Mouse (Mus musculus): Measurements from ENCODE around the gene Rmnd1. TPM values are rescaled to one million over a fixed set of nuclear protein-coding genes. Genes with fewer than 3 reads are reported as not detected.

Gene Rmnd1
- polyA plus RNA-seq, 2 experiments, result 19.3 to 19.8 TPM

GRCm38 (mm10) chr10:4473591-4473993 lies 41.4 kb upstream of the Rmnd1 start:
- Histone ChIP-seq H3K9me3 (ENCODE audit: control insufficient read depth, low read length) (no peaks in the 10 kb centered on the region), H3K27ac (no peak overlapping the region), H3K36me3 (replicated peaks; ENCODE audit: control insufficient read depth, insufficient read depth, low read depth) (no peaks in the 10 kb centered on the region), H3K4me2 (ENCODE audit: low read depth) (no peak overlapping the region), H3K4me3 (ENCODE audit: insufficient read depth in 1 of 2, low read depth in 2 of 2, low read length in 2 of 2) (no peak overlapping the region), H3K9ac (replicated peaks) (no peak overlapping the region), H3K4me1 (replicated peaks; ENCODE audit: control insufficient read depth in 2 of 2, insufficient read depth in 2 of 2, low read length in 1 of 2) (no peaks in the 10 kb centered on the region), H3K27me3 (ENCODE audit: control insufficient read depth, insufficient read depth, low read length) (no peaks in the 10 kb centered on the region)
- no peak for TF ChIP-seq EP300 (IDR thresholded peaks at IDR 0.05; ENCODE audit: low read depth)
- no peak for TF ChIP-seq CTCF (IDR thresholded peaks at IDR 0.05; ENCODE audit: low read depth)
- no peak for ATAC-seq (ENCODE audit: insufficient read depth)
- no peak for DNase-seq (ENCODE audit: low read depth in 3 of 3, low spot score in 3 of 3)
- 83% methylated on average over 11 of the region's 11 CpGs for WGBS (ENCODE audit: insufficient replicate concordance)

- 64% methylated on average over 3 of the region's 3 CpGs for WGBS (ENCODE audit: insufficient replicate concordance)
- DNase-seq (ENCODE audit: low read depth in 3 of 3, low spot score in 3 of 3) (no peak), ATAC-seq (ENCODE audit: insufficient read depth) (no peak)
- H3K4me1 ChIP-seq (replicated peaks; ENCODE audit: control insufficient read depth in 2 of 2, insufficient read depth in 2 of 2, low read length in 1 of 2), result no peaks in the 10 kb centered on the region
- no peaks in the 10 kb centered on the region for H3K9me3 ChIP-seq (ENCODE audit: control insufficient read depth, low read length)
- no peak overlapping the region for H3K27ac ChIP-seq
- H3K27me3 ChIP-seq (ENCODE audit: control insufficient read depth, insufficient read depth, low read length), result no peaks in the 10 kb centered on the region
- no peak for TF ChIP-seq CTCF (IDR thresholded peaks at IDR 0.05; ENCODE audit: low read depth)
- no peak for TF ChIP-seq EP300 (IDR thresholded peaks at IDR 0.05; ENCODE audit: low read depth)
- H3K36me3 ChIP-seq (replicated peaks; ENCODE audit: control insufficient read depth, insufficient read depth, low read depth), result no peaks in the 10 kb centered on the region
- no peak overlapping the region for H3K4me2 ChIP-seq (ENCODE audit: low read depth)
- no peak overlapping the region for H3K4me3 ChIP-seq (ENCODE audit: insufficient read depth in 1 of 2, low read depth in 2 of 2, low read length in 2 of 2)
- no peak overlapping the region for H3K9ac ChIP-seq (replicated peaks)
Measured at GRCm38 (mm10) chr10:4469406-4469805, 37.2 kb upstream of the Rmnd1 start.

- H3K4me2 ChIP-seq (ENCODE audit: low read depth), result no peak overlapping the region
- no peaks in the 10 kb centered on the region for H3K4me1 ChIP-seq (replicated peaks; ENCODE audit: control insufficient read depth in 2 of 2, insufficient read depth in 2 of 2, low read length in 1 of 2)
- TF ChIP-seq CTCF (IDR thresholded peaks at IDR 0.05; ENCODE audit: low read depth) (no peak), EP300 (IDR thresholded peaks at IDR 0.05; ENCODE audit: low read depth) (no peak)
- no peaks in the 10 kb centered on the region for H3K9me3 ChIP-seq (ENCODE audit: control insufficient read depth, low read length)
- H3K27me3 ChIP-seq (ENCODE audit: control insufficient read depth, insufficient read depth, low read length), result no peaks in the 10 kb centered on the region
- no peak overlapping the region for H3K4me3 ChIP-seq (ENCODE audit: insufficient read depth in 1 of 2, low read depth in 2 of 2, low read length in 2 of 2)
- WGBS (ENCODE audit: insufficient replicate concordance), result 58% methylated on average over 7 of the region's 7 CpGs
- no peak overlapping the region for H3K9ac ChIP-seq (replicated peaks)
- H3K27ac ChIP-seq, result no peak overlapping the region
- DNase-seq (ENCODE audit: low read depth in 3 of 3, low spot score in 3 of 3), result no peak
- no peaks in the 10 kb centered on the region for H3K36me3 ChIP-seq (replicated peaks; ENCODE audit: control insufficient read depth, insufficient read depth, low read depth)
- ATAC-seq (ENCODE audit: insufficient read depth), result no peak
Measured at GRCm38 (mm10) chr10:4465799-4466198, 33.6 kb upstream of the Rmnd1 start.

- no peak for TF ChIP-seq CTCF (IDR thresholded peaks at IDR 0.05; ENCODE audit: low read depth)
- no peak for TF ChIP-seq EP300 (IDR thresholded peaks at IDR 0.05; ENCODE audit: low read depth)
- no peak overlapping the region for H3K27ac ChIP-seq
- no peak overlapping the region for H3K9ac ChIP-seq (replicated peaks)
- no peaks in the 10 kb centered on the region for H3K27me3 ChIP-seq (ENCODE audit: control insufficient read depth, insufficient read depth, low read length)
- DNase-seq (ENCODE audit: low read depth in 3 of 3, low spot score in 3 of 3) (peak; percentile 9 to 24 (median 12)), ATAC-seq (ENCODE audit: insufficient read depth) (peak; percentile 79)
- no peak overlapping the region for H3K4me3 ChIP-seq (ENCODE audit: insufficient read depth in 1 of 2, low read depth in 2 of 2, low read length in 2 of 2)
- no peak overlapping the region for H3K4me2 ChIP-seq (ENCODE audit: low read depth)
- WGBS (ENCODE audit: insufficient replicate concordance), result 65% methylated on average over 2 of the region's 2 CpGs
- H3K36me3 ChIP-seq (replicated peaks; ENCODE audit: control insufficient read depth, insufficient read depth, low read depth), result no peaks in the 10 kb centered on the region; the same call in 1 of the 2 replicates
- no peaks in the 10 kb centered on the region for H3K9me3 ChIP-seq (ENCODE audit: control insufficient read depth, low read length)
- H3K4me1 ChIP-seq (replicated peaks; ENCODE audit: control insufficient read depth in 2 of 2, insufficient read depth in 2 of 2, low read length in 1 of 2), result no peaks in the 10 kb centered on the region
Measured at GRCm38 (mm10) chr10:4460201-4460600, 28.0 kb upstream of the Rmnd1 start.

GRCm38 (mm10) chr10:4456409-4456808 lies 24.2 kb upstream of the Rmnd1 start:
- Histone ChIP-seq H3K9me3 (ENCODE audit: control insufficient read depth, low read length) (no peaks in the 10 kb centered on the region), H3K4me1 (replicated peaks; ENCODE audit: control insufficient read depth in 2 of 2, insufficient read depth in 2 of 2, low read length in 1 of 2) (no peaks in the 10 kb centered on the region), H3K4me2 (ENCODE audit: low read depth) (no peak overlapping the region), H3K4me3 (ENCODE audit: insufficient read depth in 1 of 2, low read depth in 2 of 2, low read length in 2 of 2) (no peak overlapping the region), H3K27me3 (ENCODE audit: control insufficient read depth, insufficient read depth, low read length) (no peaks in the 10 kb centered on the region), H3K36me3 (replicated peaks; ENCODE audit: control insufficient read depth, insufficient read depth, low read depth) (peaks cover 4% of the 10 kb centered on the region), H3K9ac (replicated peaks) (no peak overlapping the region), H3K27ac (no peak overlapping the region)
- ATAC-seq (ENCODE audit: insufficient read depth), result 0 out of 2 replicates have a peak, but pooled peaks have one; percentile 32
- DNase-seq (ENCODE audit: low read depth in 3 of 3, low spot score in 3 of 3), result no peak
- TF ChIP-seq CTCF (IDR thresholded peaks at IDR 0.05; ENCODE audit: low read depth) (no peak), EP300 (IDR thresholded peaks at IDR 0.05; ENCODE audit: low read depth) (no peak)
- 16% methylated on average over 4 of the region's 4 CpGs for whole genome bisulfite sequencing (ENCODE audit: insufficient replicate concordance)
